Mouse (Mus musculus): ENCODE measurements around the gene Ndufaf5.

- TF ChIP-seq POLR2A (IDR thresholded peaks at IDR 0.05; ENCODE audit: borderline replicate concordance, extremely low read depth, low read depth, low read length) (no peak), CTCF (IDR thresholded peaks at IDR 0.05; ENCODE audit: insufficient read depth, low read length) (no peak)
Measured at GRCm38 (mm10) chr2:140215415-140215814, 45.0 kb downstream of the Ndufaf5 start.
